Mouse (Mus musculus): ENCODE data around the gene Hrh2.

DNA sequence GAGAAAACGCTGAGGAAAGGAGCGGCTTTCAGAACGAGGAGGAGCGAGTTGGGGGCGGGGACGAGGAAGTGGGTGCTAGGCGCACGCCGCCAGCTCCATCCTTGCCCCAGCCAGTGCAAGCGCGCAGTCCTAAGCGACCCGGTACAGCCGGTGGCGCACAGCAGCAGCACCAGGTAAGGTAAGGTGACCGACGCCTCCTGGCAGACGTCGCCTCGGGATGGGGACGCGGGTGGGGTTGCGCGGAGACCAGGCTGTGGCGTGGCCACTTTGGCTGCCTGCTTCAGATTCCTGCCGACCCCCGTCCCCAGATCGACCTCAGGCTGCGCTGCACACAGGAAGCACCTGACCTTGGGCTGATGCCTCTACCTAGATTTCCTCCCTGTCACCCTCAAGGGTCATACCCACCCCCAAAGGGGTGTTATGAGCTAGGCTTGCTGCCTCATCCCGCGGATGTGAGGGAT is at the start of gene Hrh2:
- TF ChIP-seq CTCF (IDR thresholded peaks at IDR 0.05; ENCODE audit: borderline replicate concordance, insufficient read depth, low read length) (no peak), POLR2A (IDR thresholded peaks at IDR 0.05; ENCODE audit: low read depth, low read length) (no peak)
